Mouse (Mus musculus) C2C12 (cell line): ENCODE data around the gene Tom1l2. TPM values are rescaled to one million over a fixed set of nuclear protein-coding genes. Genes with fewer than 3 reads are reported as not detected.

Experiments used
- H3K27me3 ChIP-seq: one replicate; pipeline ENCODE4 v1.6.1; 2011; ENCODE audit not compliant: control insufficient read depth, insufficient read depth, insufficient read length
- H3K36me3 ChIP-seq: one replicate; pipeline ENCODE4 v1.6.1; 2011; ENCODE audit not compliant: control insufficient read depth, insufficient read depth
- H3K4me3 ChIP-seq: one replicate; pipeline ENCODE4 v1.5.1; 2011; ENCODE audit warnings: mild to moderate bottlenecking, control low read depth; ENCODE audit not compliant: poor library complexity, insufficient read depth, severe bottlenecking
- H3K79me2 ChIP-seq: one replicate; pipeline ENCODE4 v1.6.1; 2011; ENCODE audit not compliant: control insufficient read depth, insufficient read depth
- H3K79me3 ChIP-seq: one replicate; pipeline ENCODE4 v1.6.1; 2011; ENCODE audit warnings: low read depth, control low read depth
- H3ac ChIP-seq: one replicate; pipeline ENCODE3; 2011; ENCODE audit warnings: low read depth; ENCODE audit not compliant: control insufficient read depth, insufficient read length
- CEBPB ChIP-seq: IDR thresholded peaks from one replicate; pipeline ENCODE4 v1.6.1; 2011; ENCODE audit warnings: low read depth, mild to moderate bottlenecking, control low read depth, moderate library complexity
- CTCF ChIP-seq: IDR thresholded peaks from one replicate; pipeline ENCODE4 v1.5.1; 2011; ENCODE audit not compliant: control insufficient read depth, insufficient read depth, insufficient read length
- FOSL1 ChIP-seq: IDR thresholded peaks from one replicate; pipeline ENCODE4 v1.8.0; 2011; ENCODE audit warnings: mild to moderate bottlenecking, low read length; ENCODE audit not compliant: poor library complexity, insufficient read depth, severe bottlenecking
- MAX ChIP-seq: IDR thresholded peaks from one replicate; pipeline ENCODE4 v1.6.1; 2011; ENCODE audit warnings: mild to moderate bottlenecking, control low read depth
- MYOD1 ChIP-seq: IDR thresholded peaks from one replicate; pipeline ENCODE4 v1.6.1; 2011; ENCODE audit warnings: low read depth; ENCODE audit not compliant: control insufficient read depth, insufficient read length
- MYOG ChIP-seq: IDR thresholded peaks from one replicate; pipeline ENCODE4 v1.6.1; 2011; ENCODE audit not compliant: control insufficient read depth, insufficient read length; ENCODE audit errors: extremely low read depth
- USF1 ChIP-seq: IDR thresholded peaks from one replicate; pipeline ENCODE4 v1.6.1; 2011; ENCODE audit warnings: low read depth, mild to moderate bottlenecking, control low read depth, moderate library complexity
- polyA plus RNA-seq: library from polyadenylated mRNA; unstranded; fragments of >200 nt; fragmentation: generic; extraction: Trizol; gene quantifications from one replicate; pipeline ENCODE4 v1.2.1, GENCODE M21; 2012; ENCODE audit warnings: missing spikeins

The Tom1l2 gene
- polyA plus RNA-seq, 1 experiment: 17.1 TPM

GRCm38 (mm10) chr11:60231326-60231725, 121.4 kb downstream of the Tom1l2 start:
- Histone ChIP-seq H3K36me3 (no peaks in the 10 kb centered on the region), H3K27me3 (no peaks in the 10 kb centered on the region), H3K4me3 (no peak overlapping the region), H3ac (no peak overlapping the region), H3K79me3 (no peaks in the 10 kb centered on the region), H3K79me2 (no peaks in the 10 kb centered on the region)
- no peak for TF ChIP-seq USF1
- no peak for TF ChIP-seq FOSL1
- no peak for TF ChIP-seq CEBPB
- no peak for TF ChIP-seq MYOD1
- TF ChIP-seq MYOG: no peak

- Histone ChIP-seq H3K36me3 (no peaks in the 10 kb centered on the region), H3K4me3 (no peak overlapping the region), H3K79me3 (no peaks in the 10 kb centered on the region), H3K79me2 (no peaks in the 10 kb centered on the region), H3ac (no peak overlapping the region), H3K27me3 (no peaks in the 10 kb centered on the region)
- TF ChIP-seq CEBPB: no peak
- TF ChIP-seq MAX: no peak
- TF ChIP-seq MYOD1: no peak
- TF ChIP-seq CTCF: no peak
- TF ChIP-seq MYOG: no peak
- no peak for TF ChIP-seq USF1
- TF ChIP-seq FOSL1: no peak
Observed at GRCm38 (mm10) chr11:60230512-60230911, 122.2 kb downstream of the Tom1l2 start.

GRCm38 (mm10) chr11:60229821-60230220, 122.9 kb downstream of the Tom1l2 start:
- no peak overlapping the region for H3K4me3 ChIP-seq

GRCm38 (mm10) chr11:60228525-60228924, 124.2 kb downstream of the Tom1l2 start:
- H3K79me3 ChIP-seq: no peaks in the 10 kb centered on the region

More at GRCm38 (mm10) chr11:60229821-60230220, 122.9 kb downstream of the Tom1l2 start:
- H3K79me3 ChIP-seq: no peaks in the 10 kb centered on the region
- no peak for TF ChIP-seq USF1
- TF ChIP-seq CEBPB: no peak
- TF ChIP-seq FOSL1: no peak
- no peak for TF ChIP-seq MYOG
- no peak for TF ChIP-seq MAX
- no peak for TF ChIP-seq CTCF
- TF ChIP-seq MYOD1: no peak
- H3K79me2 ChIP-seq: no peaks in the 10 kb centered on the region
- H3ac ChIP-seq: no peak overlapping the region
- no peaks in the 10 kb centered on the region for H3K36me3 ChIP-seq
- H3K27me3 ChIP-seq: no peaks in the 10 kb centered on the region

GRCm38 (mm10) chr11:60225874-60226273, 126.8 kb downstream of the Tom1l2 start:
- Histone ChIP-seq H3K27me3 (no peaks in the 10 kb centered on the region), H3K36me3 (no peaks in the 10 kb centered on the region), H3K4me3 (no peak overlapping the region), H3K79me2 (no peaks in the 10 kb centered on the region), H3K79me3 (no peaks in the 10 kb centered on the region), H3ac (no peak overlapping the region)
- no peak for TF ChIP-seq USF1
- TF ChIP-seq CTCF: no peak
- no peak for TF ChIP-seq FOSL1
- TF ChIP-seq MYOD1: no peak
- TF ChIP-seq MYOG: no peak
- TF ChIP-seq MAX: no peak
- TF ChIP-seq CEBPB: no peak

More at GRCm38 (mm10) chr11:60228525-60228924, 124.2 kb downstream of the Tom1l2 start:
- no peaks in the 10 kb centered on the region for H3K27me3 ChIP-seq
- no peaks in the 10 kb centered on the region for H3K36me3 ChIP-seq
- no peaks in the 10 kb centered on the region for H3K79me2 ChIP-seq
- TF ChIP-seq FOSL1 (no peak), CTCF (no peak), MAX (no peak), USF1 (no peak), MYOG (no peak), CEBPB (no peak), MYOD1 (no peak)
- no peak overlapping the region for H3K4me3 ChIP-seq
- H3ac ChIP-seq: no peak overlapping the region

- Histone ChIP-seq H3K27me3 (no peaks in the 10 kb centered on the region), H3ac (no peak overlapping the region), H3K79me3 (no peaks in the 10 kb centered on the region), H3K79me2 (peaks cover 7% of the 10 kb centered on the region), H3K4me3 (no peak overlapping the region), H3K36me3 (no peaks in the 10 kb centered on the region)
- no peak for TF ChIP-seq USF1
- TF ChIP-seq CEBPB: no peak
- TF ChIP-seq MYOG: no peak
- TF ChIP-seq MYOD1: no peak
- no peak for TF ChIP-seq FOSL1
- TF ChIP-seq MAX: no peak
- no peak for TF ChIP-seq CTCF
Observed at GRCm38 (mm10) chr11:60224676-60225075, 128.0 kb downstream of the Tom1l2 start.
